Mouse (Mus musculus): ENCODE data around the gene Hoxd11. TPM values are rescaled to one million over a fixed set of nuclear protein-coding genes. Genes with fewer than 3 reads are reported as not detected.

Hoxd11 gene
- polyA plus RNA-seq, 1 experiment, result not detected

GRCm38 (mm10) chr2:74653781-74654535 lies 25.4 kb upstream of the Hoxd11 start:
- no peak overlapping the region for H3K27ac ChIP-seq (ENCODE audit: insufficient read depth, low read length)
- H3K36me3 ChIP-seq (ENCODE audit: control insufficient read depth, insufficient read depth, low read length), result no peaks in the 10 kb centered on the region
- peaks cover 9% of the 10 kb centered on the region for H3K4me1 ChIP-seq (ENCODE audit: control insufficient read depth, insufficient read depth, insufficient read length)
- no peak for DNase-seq (ENCODE audit: low read depth in 1 of 2, low spot score in 2 of 2)
- H3K27me3 ChIP-seq (ENCODE audit: control insufficient read depth, insufficient read depth, low read length), result peaks cover 41% of the 10 kb centered on the region
- WGBS, result 19% methylated on average over 17 of the region's 17 CpGs
- no peak overlapping the region for H3K4me3 ChIP-seq (ENCODE audit: extremely low read depth, insufficient read depth, insufficient read length)
- no peak for TF ChIP-seq POLR2A (IDR thresholded peaks at IDR 0.05; ENCODE audit: low read depth, low read length)
- no peak for TF ChIP-seq CTCF (IDR thresholded peaks at IDR 0.05; ENCODE audit: extremely low read depth, insufficient read depth, insufficient read length, insufficient replicate concordance)

- Histone ChIP-seq H3K36me3 (ENCODE audit: control insufficient read depth, insufficient read depth, low read length) (no peaks in the 10 kb centered on the region), H3K4me3 (ENCODE audit: extremely low read depth, insufficient read depth, insufficient read length) (no peak overlapping the region), H3K4me1 (ENCODE audit: control insufficient read depth, insufficient read depth, insufficient read length) (peaks cover 9% of the 10 kb centered on the region), H3K27ac (ENCODE audit: insufficient read depth, low read length) (no peak overlapping the region), H3K27me3 (ENCODE audit: control insufficient read depth, insufficient read depth, low read length) (peaks cover 47% of the 10 kb centered on the region)
- WGBS, result 15% methylated on average over 20 of the region's 20 CpGs
- DNase-seq (ENCODE audit: low read depth in 1 of 2, low spot score in 2 of 2), result no peak
- no peak for TF ChIP-seq CTCF (IDR thresholded peaks at IDR 0.05; ENCODE audit: extremely low read depth, insufficient read depth, insufficient read length, insufficient replicate concordance)
- TF ChIP-seq POLR2A (IDR thresholded peaks at IDR 0.05; ENCODE audit: low read depth, low read length), result no peak
Measured at GRCm38 (mm10) chr2:74654743-74655419, 24.5 kb upstream of the Hoxd11 start.

DNA sequence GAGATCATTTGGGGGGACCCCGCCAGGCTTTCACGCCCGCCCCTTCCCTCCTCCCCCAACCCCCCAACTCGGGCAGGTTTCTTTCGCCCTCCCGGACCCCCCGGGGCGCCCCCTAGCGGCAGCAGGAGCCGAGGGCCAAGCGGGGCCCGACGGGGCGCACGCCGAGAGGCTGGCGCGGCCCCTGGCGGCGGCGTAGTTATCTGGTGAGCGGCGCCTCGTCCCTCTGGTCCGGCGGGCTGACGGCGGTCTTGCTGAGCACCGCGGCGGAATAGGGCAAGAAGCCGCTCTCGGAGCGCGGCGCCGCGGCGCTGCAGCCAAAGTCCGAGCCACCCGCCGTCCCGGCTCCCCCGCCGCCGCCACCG lies 24.0 kb upstream of the Hoxd11 start:
- Histone ChIP-seq H3K36me3 (ENCODE audit: control insufficient read depth, insufficient read depth, low read length) (no peaks in the 10 kb centered on the region), H3K4me3 (ENCODE audit: extremely low read depth, insufficient read depth, insufficient read length) (peak overlapping the region; percentile 7; the same call in 1 of the 2 replicates), H3K27me3 (ENCODE audit: control insufficient read depth, insufficient read depth, low read length) (peaks cover 47% of the 10 kb centered on the region), H3K27ac (ENCODE audit: insufficient read depth, low read length) (no peak overlapping the region), H3K4me1 (ENCODE audit: control insufficient read depth, insufficient read depth, insufficient read length) (peaks cover 9% of the 10 kb centered on the region)
- DNase-seq (ENCODE audit: low read depth in 1 of 2, low spot score in 2 of 2), result no peak
- TF ChIP-seq CTCF (IDR thresholded peaks at IDR 0.05; ENCODE audit: extremely low read depth, insufficient read depth, insufficient read length, insufficient replicate concordance) (no peak), POLR2A (IDR thresholded peaks at IDR 0.05; ENCODE audit: low read depth, low read length) (no peak)
- 2% methylated on average over 18 of the region's 47 CpGs for WGBS

- no peak for DNase-seq (ENCODE audit: low read depth in 1 of 2, low spot score in 2 of 2)
- H3K27ac ChIP-seq (ENCODE audit: insufficient read depth, low read length), result no peak overlapping the region
- H3K4me1 ChIP-seq (ENCODE audit: control insufficient read depth, insufficient read depth, insufficient read length), result peaks cover 9% of the 10 kb centered on the region
- H3K27me3 ChIP-seq (ENCODE audit: control insufficient read depth, insufficient read depth, low read length), result peaks cover 52% of the 10 kb centered on the region
- 1% methylated on average over 67 of the region's 69 CpGs for WGBS
- no peak for TF ChIP-seq CTCF (IDR thresholded peaks at IDR 0.05; ENCODE audit: extremely low read depth, insufficient read depth, insufficient read length, insufficient replicate concordance)
- no peak for TF ChIP-seq POLR2A (IDR thresholded peaks at IDR 0.05; ENCODE audit: low read depth, low read length)
- peak overlapping the region; percentile 36 for H3K4me3 ChIP-seq (ENCODE audit: extremely low read depth, insufficient read depth, insufficient read length)
- H3K36me3 ChIP-seq (ENCODE audit: control insufficient read depth, insufficient read depth, low read length), result no peaks in the 10 kb centered on the region
Measured at GRCm38 (mm10) chr2:74655821-74656631, 23.3 kb upstream of the Hoxd11 start.

DNA sequence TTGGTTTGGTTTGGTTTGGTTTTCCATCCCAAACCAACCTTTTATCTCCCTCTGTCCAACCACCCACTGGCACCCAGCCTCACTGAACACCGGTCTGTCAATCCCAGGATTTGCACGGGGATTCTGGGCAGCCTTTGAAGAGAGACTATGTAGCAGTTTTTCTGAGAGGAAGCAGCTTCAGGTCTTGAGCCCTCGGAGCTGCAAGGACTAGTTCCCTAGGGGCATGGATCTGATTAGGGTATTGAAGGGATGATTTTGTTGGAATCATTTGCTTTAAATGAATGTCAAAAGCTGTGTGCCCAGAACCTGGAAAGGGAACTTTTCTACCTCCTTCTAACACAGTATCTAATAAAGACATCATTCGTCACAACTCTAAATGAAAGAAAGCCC lies 22.7 kb upstream of the Hoxd11 start:
- TF ChIP-seq CTCF (IDR thresholded peaks at IDR 0.05; ENCODE audit: extremely low read depth, insufficient read depth, insufficient read length, insufficient replicate concordance) (no peak), POLR2A (IDR thresholded peaks at IDR 0.05; ENCODE audit: low read depth, low read length) (no peak)
- Histone ChIP-seq H3K27ac (ENCODE audit: insufficient read depth, low read length) (no peak overlapping the region), H3K4me3 (ENCODE audit: extremely low read depth, insufficient read depth, insufficient read length) (no peak overlapping the region), H3K4me1 (ENCODE audit: control insufficient read depth, insufficient read depth, insufficient read length) (peaks cover 9% of the 10 kb centered on the region), H3K36me3 (ENCODE audit: control insufficient read depth, insufficient read depth, low read length) (no peaks in the 10 kb centered on the region), H3K27me3 (ENCODE audit: control insufficient read depth, insufficient read depth, low read length) (peaks cover 55% of the 10 kb centered on the region)
- DNase-seq (ENCODE audit: low read depth in 1 of 2, low spot score in 2 of 2), result no peak
- WGBS, result 6% methylated on average over 4 of the region's 4 CpGs

DNA sequence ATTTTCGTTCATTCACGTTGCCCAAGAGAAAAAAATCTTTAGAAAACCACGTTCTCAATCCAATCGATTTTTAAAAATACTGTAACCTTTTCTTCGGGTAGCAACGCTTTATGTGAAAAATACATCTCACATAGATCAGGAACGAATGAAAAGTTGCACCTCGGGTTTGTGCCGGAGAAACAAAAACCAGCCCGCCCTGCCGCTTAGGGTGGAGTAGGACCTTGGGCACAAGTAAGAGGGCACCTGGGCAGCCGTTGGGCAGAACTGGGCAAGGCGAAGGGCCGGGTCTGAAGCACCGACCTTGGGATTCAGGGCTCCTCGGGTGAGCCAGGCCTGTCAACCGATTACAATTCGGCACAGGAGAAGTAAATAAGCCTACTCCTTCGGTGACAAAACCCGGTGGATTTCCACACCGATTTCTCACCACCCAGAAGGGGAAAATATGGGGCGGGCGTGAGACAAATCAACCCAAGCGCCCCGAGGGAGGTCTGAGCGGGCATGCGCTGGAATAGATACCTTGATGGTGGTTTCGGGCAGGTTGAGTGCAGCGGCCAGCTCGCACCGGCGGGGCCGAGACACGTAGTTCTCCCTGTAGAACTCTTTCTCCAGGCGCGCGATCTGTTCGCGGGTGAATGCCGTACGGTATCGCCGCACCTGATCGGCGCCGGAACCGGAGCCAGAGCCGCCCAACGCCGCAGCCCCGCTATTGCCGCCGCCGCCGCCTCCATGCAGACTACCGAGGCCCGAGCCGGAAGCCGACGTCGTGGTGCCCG lies 21.9 kb upstream of the Hoxd11 start:
- H3K36me3 ChIP-seq (ENCODE audit: control insufficient read depth, insufficient read depth, low read length), result no peaks in the 10 kb centered on the region
- peaks cover 58% of the 10 kb centered on the region for H3K27me3 ChIP-seq (ENCODE audit: control insufficient read depth, insufficient read depth, low read length)
- TF ChIP-seq POLR2A (IDR thresholded peaks at IDR 0.05; ENCODE audit: low read depth, low read length), result no peak
- TF ChIP-seq CTCF (IDR thresholded peaks at IDR 0.05; ENCODE audit: extremely low read depth, insufficient read depth, insufficient read length, insufficient replicate concordance), result no peak
- WGBS, result 4% methylated on average over 62 of the region's 62 CpGs
- H3K4me3 ChIP-seq (ENCODE audit: extremely low read depth, insufficient read depth, insufficient read length), result peak overlapping the region; percentile 11; the same call in 1 of the 2 replicates
- no peak for DNase-seq (ENCODE audit: low read depth in 1 of 2, low spot score in 2 of 2)
- H3K4me1 ChIP-seq (ENCODE audit: control insufficient read depth, insufficient read depth, insufficient read length), result peaks cover 9% of the 10 kb centered on the region
- no peak overlapping the region for H3K27ac ChIP-seq (ENCODE audit: insufficient read depth, low read length)
